Mouse (Mus musculus): ENCODE results near the gene Xpr1. TPM values are rescaled to one million over a fixed set of nuclear protein-coding genes. Genes with fewer than 3 reads are reported as not detected.

The Xpr1 gene
- polyA plus RNA-seq, 1 experiment from 2014 or later: 14.1 TPM

DNA sequence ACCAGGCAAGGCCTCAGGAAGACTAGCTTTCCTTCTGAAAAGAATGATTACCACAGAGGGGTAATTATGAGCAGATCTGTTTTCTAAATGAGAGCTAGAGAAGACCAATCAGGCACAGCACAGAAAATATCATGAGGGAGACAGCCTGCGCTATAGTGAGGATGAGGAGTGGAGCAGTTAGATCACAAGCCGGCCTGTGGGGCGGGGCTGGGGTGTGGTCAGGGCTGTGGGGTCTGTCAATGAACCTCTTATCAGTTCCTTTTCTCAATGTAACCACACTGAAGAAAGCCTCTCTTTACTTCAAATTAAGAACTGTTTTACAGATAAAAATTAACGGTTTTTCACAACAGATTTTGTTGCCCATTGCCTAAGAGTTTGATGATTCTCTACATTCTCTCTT is 65.7 kb downstream of the Xpr1 start:
- Histone ChIP-seq H3K9me3 (no peaks in the 10 kb centered on the region), H3K4me3 (no peak overlapping the region), H3K36me3 (no peaks in the 10 kb centered on the region), H3K27me3 (ENCODE audit: insufficient read depth, poor library complexity, severe bottlenecking) (no peaks in the 10 kb centered on the region), H3K4me1 (replicated peaks) (no peaks in the 10 kb centered on the region), H3K27ac (no peak overlapping the region)
- DNase-seq (ENCODE audit: low spot score): no peak
- WGBS: 87% methylated on average over 4 of the region's 4 CpGs

- Histone ChIP-seq H3K36me3 (no peaks in the 10 kb centered on the region), H3K9me3 (no peaks in the 10 kb centered on the region), H3K27ac (no peak overlapping the region), H3K4me1 (replicated peaks) (no peaks in the 10 kb centered on the region), H3K4me3 (no peak overlapping the region), H3K27me3 (ENCODE audit: insufficient read depth, poor library complexity, severe bottlenecking) (no peaks in the 10 kb centered on the region)
- WGBS: 90% methylated on average over 3 of the region's 3 CpGs
- no peak for DNase-seq (ENCODE audit: low spot score)
Measured at GRCm38 (mm10) chr1:155348491-155348890, 68.7 kb downstream of the Xpr1 start.

DNA sequence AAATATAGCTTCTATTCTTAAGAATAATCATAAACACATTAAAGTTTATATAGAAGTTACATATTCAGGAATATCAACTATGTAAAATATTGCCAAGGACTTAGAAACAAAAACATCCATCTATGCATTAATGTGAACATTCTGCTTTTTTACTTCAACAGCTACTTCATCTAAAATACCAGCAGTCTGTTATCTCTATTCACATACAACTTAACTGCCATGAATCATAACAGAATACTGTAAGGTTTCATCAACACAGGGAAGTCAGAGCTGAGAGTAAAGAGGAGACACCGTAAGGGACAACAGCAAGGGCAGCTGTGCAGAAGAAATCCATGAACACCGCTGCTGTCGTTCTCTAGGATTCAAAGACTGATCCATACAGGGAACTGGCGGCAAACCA is 69.9 kb downstream of the Xpr1 start:
- H3K36me3 ChIP-seq: no peaks in the 10 kb centered on the region
- no peaks in the 10 kb centered on the region for H3K9me3 ChIP-seq
- 92% methylated on average over 4 of the region's 4 CpGs for WGBS
- H3K4me1 ChIP-seq (replicated peaks): no peaks in the 10 kb centered on the region
- no peak overlapping the region for H3K27ac ChIP-seq
- H3K27me3 ChIP-seq (ENCODE audit: insufficient read depth, poor library complexity, severe bottlenecking): no peaks in the 10 kb centered on the region
- H3K4me3 ChIP-seq: no peak overlapping the region
- no peak for DNase-seq (ENCODE audit: low spot score)

DNA sequence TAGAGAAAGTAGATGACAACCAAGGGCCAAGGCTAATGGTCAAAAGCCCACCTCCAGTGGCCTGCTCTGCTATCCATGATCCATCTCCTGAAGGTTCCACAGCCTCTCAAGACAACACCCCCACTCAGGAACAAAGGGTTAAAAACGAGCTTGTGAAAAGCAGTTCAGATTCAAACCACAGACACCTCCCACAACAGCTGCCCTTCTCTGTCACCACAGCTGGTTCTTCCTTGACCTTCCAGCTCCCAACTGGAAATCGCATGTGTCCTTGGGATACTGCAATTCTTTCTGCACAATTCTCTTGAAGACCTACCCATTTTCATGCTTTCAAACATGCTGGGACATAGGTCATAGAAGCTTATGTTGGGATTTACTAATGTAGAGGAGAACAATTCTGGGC is 73.2 kb downstream of the Xpr1 start:
- Histone ChIP-seq H3K4me1 (replicated peaks) (no peaks in the 10 kb centered on the region), H3K36me3 (no peaks in the 10 kb centered on the region), H3K4me3 (no peak overlapping the region), H3K27ac (no peak overlapping the region), H3K27me3 (ENCODE audit: insufficient read depth, poor library complexity, severe bottlenecking) (no peaks in the 10 kb centered on the region), H3K9me3 (no peaks in the 10 kb centered on the region)
- no peak for DNase-seq (ENCODE audit: low spot score)
- WGBS: 80% methylated on average over 2 of the region's 2 CpGs

DNA sequence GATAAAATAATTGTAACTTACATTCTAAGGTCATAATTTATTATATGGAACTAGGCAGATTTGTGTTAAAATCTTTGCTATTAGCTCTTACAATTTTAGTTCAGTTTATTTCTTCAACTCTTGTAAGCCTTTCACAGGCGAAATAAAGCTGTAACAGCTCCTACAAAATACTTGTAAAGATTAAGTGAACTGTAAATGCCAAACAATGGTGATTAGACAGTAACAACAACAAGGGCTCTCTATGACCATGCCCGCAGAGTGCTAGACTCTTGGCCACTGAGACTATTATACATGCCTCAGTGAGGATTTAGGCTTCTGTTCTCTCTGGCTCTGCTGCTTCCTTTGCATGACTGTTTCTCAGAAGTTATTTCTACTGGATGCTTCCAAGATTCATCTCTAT is 77.6 kb downstream of the Xpr1 start:
- no peak for DNase-seq (ENCODE audit: low spot score)
- Histone ChIP-seq H3K27me3 (ENCODE audit: insufficient read depth, poor library complexity, severe bottlenecking) (no peaks in the 10 kb centered on the region), H3K4me1 (replicated peaks) (0 out of 2 replicates have a peak, but pooled peaks cover 2% of the 10 kb centered on the region), H3K27ac (no peak overlapping the region), H3K9me3 (no peaks in the 10 kb centered on the region), H3K36me3 (peaks cover 6% of the 10 kb centered on the region; the same call in 1 of the 2 replicates), H3K4me3 (no peak overlapping the region)
- WGBS: 67% methylated on average over 2 of the region's 2 CpGs

GRCm38 (mm10) chr1:155337315-155337714 is 79.9 kb downstream of the Xpr1 start:
- no peak for DNase-seq (ENCODE audit: low spot score)
- 88% methylated on average over 4 of the region's 4 CpGs for WGBS
- Histone ChIP-seq H3K9me3 (no peaks in the 10 kb centered on the region), H3K36me3 (peaks cover 6% of the 10 kb centered on the region; the same call in 1 of the 2 replicates), H3K27ac (no peak overlapping the region), H3K27me3 (ENCODE audit: insufficient read depth, poor library complexity, severe bottlenecking) (no peaks in the 10 kb centered on the region), H3K4me3 (no peak overlapping the region), H3K4me1 (replicated peaks) (0 out of 2 replicates have a peak, but pooled peaks cover 2% of the 10 kb centered on the region)

DNA sequence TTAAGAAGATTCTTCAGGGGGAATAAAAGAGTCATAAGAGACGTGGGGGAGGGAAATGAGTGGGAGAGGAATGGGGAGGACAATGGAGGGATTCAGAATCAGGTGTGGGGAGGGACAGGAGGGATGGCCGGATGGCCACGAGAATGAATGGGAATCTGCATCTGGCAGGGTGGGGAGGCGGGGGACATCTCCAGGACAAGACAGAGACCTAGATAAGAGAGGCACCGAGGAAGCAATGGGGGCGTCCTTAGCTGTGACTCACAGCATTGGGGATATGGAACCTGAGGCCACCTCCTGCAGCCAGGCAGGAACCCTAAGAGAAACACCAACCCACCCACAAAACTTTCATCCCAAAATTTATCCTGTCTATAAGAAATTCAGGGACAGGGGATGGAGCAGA is 81.3 kb downstream of the Xpr1 start:
- Histone ChIP-seq H3K4me3 (no peak overlapping the region), H3K9me3 (no peaks in the 10 kb centered on the region), H3K36me3 (peaks cover 13% of the 10 kb centered on the region), H3K27ac (no peak overlapping the region), H3K4me1 (replicated peaks) (0 out of 2 replicates have a peak, but pooled peaks cover 2% of the 10 kb centered on the region), H3K27me3 (ENCODE audit: insufficient read depth, poor library complexity, severe bottlenecking) (no peaks in the 10 kb centered on the region)
- DNase-seq (ENCODE audit: low spot score): no peak
- 68% methylated on average over 6 of the region's 6 CpGs for WGBS

DNA sequence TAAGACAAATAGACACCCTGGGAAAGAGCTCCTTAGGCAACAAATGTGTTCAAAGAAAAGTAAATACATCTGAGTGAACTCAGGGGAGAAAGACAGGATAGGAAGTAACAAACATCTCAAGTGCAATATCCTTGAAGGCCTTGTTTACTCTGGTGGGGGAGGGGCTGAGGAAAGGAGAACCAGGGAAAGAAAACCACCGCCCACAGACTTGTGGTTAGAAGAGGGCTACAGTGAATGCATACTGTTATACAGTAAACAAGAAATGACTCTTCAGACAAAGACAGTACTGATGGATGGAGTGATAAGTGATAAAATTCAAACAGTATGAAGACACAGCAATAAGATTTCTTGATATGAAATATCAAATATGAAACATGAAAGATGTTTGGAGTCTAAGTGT is 95.0 kb downstream of the Xpr1 start:
- Histone ChIP-seq H3K27me3 (ENCODE audit: insufficient read depth, poor library complexity, severe bottlenecking) (no peaks in the 10 kb centered on the region), H3K9me3 (no peaks in the 10 kb centered on the region), H3K27ac (no peak overlapping the region), H3K4me1 (replicated peaks) (peaks cover 2% of the 10 kb centered on the region; the same call in 1 of the 2 replicates), H3K36me3 (no peaks in the 10 kb centered on the region), H3K4me3 (no peak overlapping the region)
- 67% methylated on average over 1 of the region's 1 CpGs for WGBS
- DNase-seq (ENCODE audit: low spot score): no peak

DNA sequence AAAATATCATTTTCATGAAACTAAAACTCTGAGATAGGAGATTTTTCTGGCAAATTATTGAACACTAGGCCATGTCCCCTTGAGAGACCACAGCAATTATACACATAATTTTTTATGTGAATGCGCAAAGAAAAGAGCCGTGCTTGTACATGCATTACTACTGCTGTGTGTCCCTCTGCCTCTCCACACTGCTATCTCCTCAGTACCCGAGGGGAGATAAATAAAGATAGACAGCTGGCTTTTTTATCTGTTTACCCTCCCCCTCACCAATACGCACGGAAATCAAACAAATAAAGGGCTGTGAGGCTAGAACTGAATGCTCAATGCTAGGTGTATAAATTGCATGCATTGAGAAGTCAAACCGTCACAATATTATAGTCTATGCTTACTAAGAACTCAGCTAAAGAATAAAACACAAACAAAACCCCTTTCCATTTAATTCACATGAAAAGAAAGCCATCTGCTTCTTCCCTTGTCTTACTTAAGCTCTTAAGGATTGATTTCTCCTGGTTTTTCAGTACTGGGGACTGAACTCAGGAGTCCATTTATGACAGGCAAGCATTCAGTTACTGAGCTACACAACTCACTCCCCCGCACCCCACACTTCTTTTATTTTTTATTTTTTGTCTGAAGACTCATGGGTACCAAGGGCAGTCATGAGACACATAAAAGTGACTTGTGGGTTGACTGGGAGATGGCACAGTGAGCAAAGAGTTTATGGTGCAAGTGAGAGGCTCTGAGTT is 97.0 kb downstream of the Xpr1 start:
- Histone ChIP-seq H3K4me3 (no peak overlapping the region), H3K9me3 (no peaks in the 10 kb centered on the region), H3K27me3 (ENCODE audit: insufficient read depth, poor library complexity, severe bottlenecking) (no peaks in the 10 kb centered on the region), H3K27ac (no peak overlapping the region), H3K4me1 (replicated peaks) (peaks cover 2% of the 10 kb centered on the region; the same call in 1 of the 2 replicates), H3K36me3 (no peaks in the 10 kb centered on the region)
- 70% methylated on average over 7 of the region's 7 CpGs for whole genome bisulfite sequencing
- DNase-seq (ENCODE audit: low spot score): no peak

- WGBS: 91% methylated on average over 4 of the region's 4 CpGs
- no peaks in the 10 kb centered on the region for H3K36me3 ChIP-seq
- no peaks in the 10 kb centered on the region for H3K9me3 ChIP-seq
- H3K27me3 ChIP-seq (ENCODE audit: insufficient read depth, poor library complexity, severe bottlenecking): no peaks in the 10 kb centered on the region
- DNase-seq (ENCODE audit: low spot score): no peak
- H3K4me1 ChIP-seq (replicated peaks): peaks cover 2% of the 10 kb centered on the region; the same call in 1 of the 2 replicates
- H3K4me3 ChIP-seq: no peak overlapping the region
- no peak overlapping the region for H3K27ac ChIP-seq
Measured at GRCm38 (mm10) chr1:155319513-155319912, 97.7 kb downstream of the Xpr1 start.

DNA sequence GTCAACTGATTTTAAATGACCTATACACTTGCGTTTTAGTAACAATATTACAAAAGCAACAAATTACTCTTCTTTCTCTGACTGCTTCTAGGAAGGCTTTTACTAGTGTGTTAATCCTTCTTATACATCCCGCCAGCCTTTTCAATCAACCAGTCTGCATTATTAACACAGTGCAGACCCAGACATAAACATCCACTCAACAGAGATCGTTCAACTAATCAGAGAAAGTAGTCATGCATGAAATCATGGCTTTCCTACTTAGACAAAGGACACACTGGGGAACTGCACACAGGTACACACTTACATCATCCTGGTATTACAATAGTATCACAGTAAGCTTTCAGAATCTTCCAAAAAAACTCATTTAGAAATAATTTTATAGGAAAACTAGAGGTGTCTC is 105.5 kb downstream of the Xpr1 start:
- 71% methylated on average over 3 of the region's 3 CpGs for WGBS
- DNase-seq (ENCODE audit: low spot score): no peak

DNA sequence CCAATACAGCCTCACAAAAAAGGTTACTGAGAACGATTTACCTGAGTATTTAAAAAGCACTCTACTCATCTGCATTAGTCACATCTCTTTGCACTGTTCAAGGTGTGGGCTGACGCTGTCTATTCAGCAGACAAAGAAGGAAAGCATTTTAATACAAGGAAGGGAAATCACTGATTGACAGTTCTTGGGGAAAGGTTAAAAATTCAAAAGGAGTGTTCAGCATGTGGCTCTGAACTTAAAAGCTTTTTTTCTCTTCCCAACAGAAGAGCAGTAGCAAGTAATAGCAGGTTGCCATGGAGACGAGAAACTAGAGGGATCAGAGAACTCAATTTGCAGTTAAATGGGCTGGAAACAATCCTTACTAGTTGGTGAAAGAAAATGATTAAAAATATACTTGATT is 110.3 kb downstream of the Xpr1 start:
- Histone ChIP-seq H3K27ac (no peak overlapping the region), H3K4me1 (replicated peaks) (peaks cover 13% of the 10 kb centered on the region), H3K27me3 (ENCODE audit: insufficient read depth, poor library complexity, severe bottlenecking) (no peaks in the 10 kb centered on the region; the same call in 1 of the 2 replicates), H3K9me3 (no peaks in the 10 kb centered on the region), H3K36me3 (0 out of 2 replicates have a peak, but pooled peaks cover 7% of the 10 kb centered on the region), H3K4me3 (no peak overlapping the region)
- DNase-seq (ENCODE audit: low spot score): no peak
- 33% methylated on average over 3 of the region's 3 CpGs for WGBS

More for the DNA sequence above, 105.5 kb downstream of the Xpr1 start:
- Histone ChIP-seq H3K27me3 (ENCODE audit: insufficient read depth, poor library complexity, severe bottlenecking) (no peaks in the 10 kb centered on the region; the same call in 1 of the 2 replicates), H3K27ac (no peak overlapping the region), H3K36me3 (peaks cover 6% of the 10 kb centered on the region; the same call in 1 of the 2 replicates), H3K9me3 (no peaks in the 10 kb centered on the region), H3K4me1 (replicated peaks) (peaks cover 9% of the 10 kb centered on the region), H3K4me3 (no peak overlapping the region)

DNA sequence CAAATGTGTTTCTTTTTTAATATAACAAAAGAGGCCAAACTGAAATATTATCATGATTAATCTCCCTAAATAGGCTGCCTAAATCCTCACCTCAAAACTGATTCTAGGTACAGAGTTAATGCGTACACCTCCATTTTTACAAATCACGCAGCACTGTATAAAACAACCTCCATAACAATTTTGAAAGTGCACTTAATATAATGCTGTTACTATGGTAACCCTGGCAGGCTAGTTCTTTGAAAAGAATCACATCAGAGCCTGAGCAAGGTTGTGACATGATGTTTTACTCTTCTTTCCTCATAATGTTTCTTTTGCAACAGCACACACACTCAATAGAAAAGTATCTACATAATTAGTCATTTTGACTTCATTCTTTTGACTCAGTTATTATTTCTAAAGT is 113.8 kb downstream of the Xpr1 start:
- H3K4me1 ChIP-seq (replicated peaks): peaks cover 13% of the 10 kb centered on the region
- H3K27me3 ChIP-seq (ENCODE audit: insufficient read depth, poor library complexity, severe bottlenecking): no peaks in the 10 kb centered on the region
- no peak overlapping the region for H3K4me3 ChIP-seq
- H3K36me3 ChIP-seq: 0 out of 2 replicates have a peak, but pooled peaks cover 7% of the 10 kb centered on the region
- no peaks in the 10 kb centered on the region for H3K9me3 ChIP-seq
- 94% methylated on average over 2 of the region's 2 CpGs for WGBS
- no peak for DNase-seq (ENCODE audit: low spot score)
- H3K27ac ChIP-seq: no peak overlapping the region

All from hindbrain, embryonic 10.5 days (tissue).